Mouse (Mus musculus): ENCODE measurements around the gene Crygc.

DNA sequence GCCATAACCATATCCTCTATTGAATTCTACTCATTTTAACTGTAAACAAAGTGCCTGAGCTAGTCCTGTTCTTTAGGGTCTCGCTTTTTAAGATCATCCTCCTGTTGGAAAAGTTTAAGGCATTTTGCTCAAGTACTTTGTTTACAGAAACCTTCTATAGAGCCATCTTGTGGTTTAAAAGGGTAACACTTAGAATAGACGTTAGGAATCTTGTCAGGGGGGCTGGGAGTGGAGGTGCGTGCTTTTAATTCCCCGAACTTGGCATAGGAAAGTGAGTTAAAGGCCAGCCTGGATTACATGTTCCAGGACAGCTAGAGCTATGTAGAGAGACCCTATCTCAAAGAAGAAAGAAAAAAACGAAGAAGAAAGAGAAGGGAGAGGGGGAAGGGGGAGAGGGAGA, 2.1 kb upstream of the Crygc start:
- no peak for TF ChIP-seq EP300 (IDR thresholded peaks at IDR 0.05; ENCODE audit: low read depth)
- TF ChIP-seq CTCF (IDR thresholded peaks at IDR 0.05; ENCODE audit: low read depth) = peak; percentile 16; the same call in 1 of the 2 replicates

Measured in liver, postnatal 0 days (tissue).